Mouse (Mus musculus): Measurements from ENCODE around the gene Smc3.
"Not testable (repeated sequence)": the region's sequence is repeated elsewhere in the genome, so short reads cannot be mapped to it uniquely, and the experiment has no call there.

Gene Smc3

GRCm38 (mm10) chr19:53577025-53577800, 23.0 kb upstream of the Smc3 start:
- DNase-seq (ENCODE audit: low read depth) = no peak

GRCm38 (mm10) chr19:53578597-53579252, 21.5 kb upstream of the Smc3 start:
- peak; percentile 88 for DNase-seq (ENCODE audit: low read depth)

GRCm38 (mm10) chr19:53580271-53580670, 19.9 kb upstream of the Smc3 start:
- DNase-seq (ENCODE audit: low read depth) = not testable (repeated sequence)

- not testable (repeated sequence) for DNase-seq (ENCODE audit: low read depth)
Observed at GRCm38 (mm10) chr19:53587686-53588085, 12.5 kb upstream of the Smc3 start.

DNA sequence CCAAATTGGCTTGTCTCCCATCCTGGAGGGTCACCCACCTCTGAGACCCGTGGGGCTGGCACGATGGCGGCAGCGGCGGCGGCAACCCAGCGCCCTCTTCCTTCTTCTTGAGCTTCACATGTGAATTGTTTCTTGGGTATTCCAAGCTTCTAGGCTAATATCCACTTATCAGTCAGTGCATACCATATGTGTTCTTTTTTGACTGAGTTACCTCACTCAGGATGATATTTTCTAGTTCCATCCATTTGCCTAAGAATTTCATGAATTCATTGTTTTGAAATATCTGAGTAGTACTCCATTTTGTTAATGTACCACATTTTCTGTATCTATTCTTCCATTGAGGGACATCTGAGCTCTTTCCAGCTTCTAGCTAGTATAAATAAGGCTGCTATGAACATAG, 11.2 kb upstream of the Smc3 start, which contains the start of gene Nutf2-ps1:
Gene Nutf2-ps1, minus strand, starts transcription at position 101 of the 400 bp plus-strand sequence.
- not testable (repeated sequence) for DNase-seq (ENCODE audit: low read depth)

GRCm38 (mm10) chr19:53596723-53597474, 3.3 kb upstream of the Smc3 start:
- no peak for DNase-seq (ENCODE audit: low read depth)

GRCm38 (mm10) chr19:53600549-53601362, 558 bp downstream of the Smc3 start:
- peak; percentile 45 for DNase-seq (ENCODE audit: low read depth)

DNA sequence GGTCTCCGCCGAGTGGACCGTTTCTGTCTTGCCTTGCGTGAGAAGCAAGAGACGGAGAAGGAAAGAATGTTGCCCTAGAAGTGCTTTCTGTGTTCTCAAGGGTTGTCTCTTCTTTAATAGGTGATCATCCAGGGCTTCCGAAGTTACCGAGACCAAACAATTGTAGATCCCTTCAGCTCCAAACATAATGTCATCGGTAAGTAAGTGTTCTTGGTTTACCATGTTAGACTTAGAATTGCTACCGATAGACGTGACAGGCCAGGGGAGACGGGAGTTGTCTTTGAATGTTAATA, 1.1 kb downstream of the Smc3 start:
- DNase-seq (ENCODE audit: low read depth) = peak; percentile 34

DNA sequence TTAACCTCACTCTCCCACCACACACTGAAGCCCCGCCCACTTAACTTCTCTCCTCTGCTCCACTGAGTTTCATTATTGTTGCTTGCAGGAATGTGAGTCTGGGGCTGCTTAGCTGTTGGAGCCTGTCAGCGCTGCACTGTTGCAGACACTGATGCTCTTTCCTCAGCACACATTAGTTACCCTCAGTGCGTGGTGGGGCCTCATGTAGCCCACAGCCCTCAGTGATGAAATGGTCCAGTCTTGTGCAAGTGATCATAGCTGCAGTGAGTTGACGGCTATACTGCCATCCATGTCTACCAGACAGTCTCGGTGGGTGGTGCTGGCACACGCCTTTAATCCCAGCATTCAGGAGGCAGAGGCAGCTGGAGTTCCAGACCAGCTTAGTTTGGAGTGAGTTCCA, 8.7 kb downstream of the Smc3 start:
- DNase-seq (ENCODE audit: low read depth) = peak; percentile 55

DNA sequence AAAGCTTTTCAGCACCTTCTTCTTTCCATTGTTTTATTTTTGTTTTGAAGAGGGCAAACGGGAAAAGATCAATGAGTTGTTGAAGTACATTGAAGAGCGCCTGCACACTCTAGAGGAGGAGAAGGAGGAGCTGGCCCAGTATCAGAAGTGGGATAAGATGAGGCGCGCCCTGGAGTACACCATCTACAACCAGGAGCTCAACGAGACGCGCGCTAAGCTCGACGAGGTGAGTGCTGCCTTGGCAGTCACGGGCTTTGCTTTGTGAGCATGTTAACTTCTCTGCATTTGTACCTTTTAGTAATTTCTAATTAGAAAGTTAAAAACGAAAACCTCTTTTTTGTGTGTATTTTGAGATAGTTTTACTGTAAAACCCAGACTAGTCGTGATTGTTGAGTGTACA, 21.5 kb downstream of the Smc3 start:
- no peak for DNase-seq (ENCODE audit: low read depth)

DNA sequence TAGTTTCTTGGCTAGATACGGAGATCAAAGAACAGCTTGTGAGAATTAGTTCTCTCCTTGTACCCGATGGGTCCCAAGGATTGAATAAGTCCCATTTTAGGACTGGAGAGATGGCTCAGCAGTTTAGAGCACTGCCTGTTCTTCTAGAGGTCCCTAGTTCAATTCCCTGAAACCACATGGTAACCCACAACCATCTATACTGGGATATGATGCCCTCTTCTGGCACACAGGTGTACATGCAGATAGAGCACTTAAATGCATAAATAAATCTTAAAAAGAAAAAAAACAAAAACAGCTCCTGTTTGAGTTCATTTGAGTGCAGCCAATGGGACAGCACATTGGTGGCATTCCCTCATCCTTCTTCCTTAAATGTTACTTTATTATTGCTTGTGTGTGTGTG, 37.8 kb downstream of the Smc3 start:
- DNase-seq (ENCODE audit: low read depth) = peak; percentile 69

DNA sequence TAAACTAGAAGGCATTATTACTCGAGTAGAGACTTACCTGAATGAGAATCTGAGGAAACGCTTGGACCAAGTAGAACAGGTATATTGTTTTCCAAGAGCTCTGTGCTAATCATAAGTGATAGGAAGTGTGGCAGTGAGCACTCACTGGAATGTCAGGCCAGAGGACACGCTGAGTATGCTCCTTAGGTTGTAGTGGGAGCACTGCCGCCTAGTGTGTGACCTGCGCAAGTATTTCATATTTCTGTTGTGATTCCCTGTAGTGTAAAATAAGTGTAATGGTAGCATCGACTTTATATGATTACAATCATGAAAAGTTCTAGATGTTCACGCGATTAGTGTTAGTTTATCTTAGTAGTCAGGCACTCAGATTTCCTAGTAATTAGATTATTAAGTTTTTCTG, 38.5 kb downstream of the Smc3 start:
- no peak for DNase-seq (ENCODE audit: low read depth)

GRCm38 (mm10) chr19:53644020-53644595, 43.9 kb downstream of the Smc3 start:
- DNase-seq (ENCODE audit: low read depth) = peak; percentile 65

DNA sequence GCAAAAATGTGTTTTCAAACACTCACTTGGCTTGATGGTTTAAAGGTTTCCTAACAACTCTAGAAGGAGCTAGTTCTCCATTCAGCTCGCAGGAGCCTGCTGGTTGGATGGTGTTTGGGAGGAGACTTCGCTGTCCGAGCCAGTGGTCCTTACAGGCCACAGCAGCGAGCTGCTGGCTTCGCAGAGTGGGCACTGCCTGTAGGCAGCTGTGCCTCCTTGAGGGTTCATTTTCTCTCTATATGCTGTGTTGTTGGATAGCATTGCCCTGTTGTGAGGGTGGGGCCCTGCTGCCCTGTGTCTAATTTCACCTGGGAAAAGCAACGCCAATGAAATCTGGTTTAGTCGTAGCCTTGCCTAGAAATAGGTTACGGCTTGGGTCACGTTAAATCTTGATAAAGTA, 47.1 kb downstream of the Smc3 start:
- no peak for DNase-seq (ENCODE audit: low read depth)

GRCm38 (mm10) chr19:53648056-53648455, 47.9 kb downstream of the Smc3 start:
- DNase-seq (ENCODE audit: low read depth) = peak; percentile 26

GRCm38 (mm10) chr19:53648802-53649236, 48.6 kb downstream of the Smc3 start:
- peak; percentile 74 for DNase-seq (ENCODE audit: low read depth)

DNA sequence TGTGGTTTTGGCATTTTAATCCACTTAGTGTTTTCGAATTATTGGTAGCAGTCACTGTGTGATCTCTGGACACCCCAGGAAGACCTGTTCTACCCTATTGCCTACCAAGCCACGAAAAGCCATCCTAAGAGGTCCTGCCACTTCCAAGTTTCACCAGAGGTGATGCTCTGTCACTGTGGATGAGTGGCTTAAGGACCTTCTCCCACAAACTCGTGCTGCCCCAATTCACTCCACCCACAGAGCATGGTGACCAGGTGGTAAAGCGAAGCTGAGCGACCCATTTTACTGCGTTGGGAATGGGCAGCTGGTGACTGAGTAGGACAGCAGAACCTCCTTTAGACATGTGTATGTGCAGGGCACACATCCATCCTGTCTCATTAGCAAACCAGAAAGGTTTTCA, 49.2 kb downstream of the Smc3 start:
- DNase-seq (ENCODE audit: low read depth) = no peak

GRCm38 (mm10) chr19:53649802-53650201, 49.6 kb downstream of the Smc3 start:
- no peak for DNase-seq (ENCODE audit: low read depth)

- DNase-seq (ENCODE audit: low read depth) = no peak
Observed at GRCm38 (mm10) chr19:53650921-53651320, 50.7 kb downstream of the Smc3 start.

DNA sequence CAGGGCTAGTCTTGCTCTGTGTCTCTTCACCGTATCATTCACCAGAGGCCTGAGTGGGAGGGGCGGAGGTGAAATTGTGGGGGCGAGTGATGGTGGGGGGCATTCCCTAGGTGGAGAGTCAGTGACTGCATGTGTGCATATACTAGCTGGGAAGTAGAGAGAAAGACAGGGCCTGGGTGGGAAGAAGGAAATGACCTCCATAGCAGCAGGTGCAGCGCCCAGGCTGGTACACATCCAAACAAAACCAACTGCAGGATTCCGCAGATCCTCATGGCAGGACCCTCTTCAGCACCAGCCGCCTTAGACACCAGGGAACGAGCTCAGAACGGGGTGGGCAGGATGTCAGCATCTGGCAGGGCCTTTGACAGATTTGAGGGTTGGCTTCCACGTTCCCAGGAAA, 52.1 kb downstream of the Smc3 start:
- no peak for DNase-seq (ENCODE audit: low read depth)

GRCm38 (mm10) chr19:53653624-53654467, 53.6 kb downstream of the Smc3 start:
- DNase-seq (ENCODE audit: low read depth) = peak; percentile 26

Measured in 416B (cell line).